Mouse (Mus musculus): ENCODE measurements around the gene Adck2. TPM values are rescaled to one million over a fixed set of nuclear protein-coding genes. Genes with fewer than 3 reads are reported as not detected.

The Adck2 gene
- total RNA-seq, 1 experiment: 11.4 TPM

- H3K27ac ChIP-seq (ENCODE audit: insufficient read depth, low read depth, low read length, poor library complexity, severe bottlenecking): no peak overlapping the region
- in situ Hi-C loops (cut with MboI; ENCODE audit: low sequenced_read_pairs in 2 of 2, unreplicated experiment in 2 of 2): loop anchor here in 1 of 2 experiments (10.0 kb wide), 1 partner anchor 210 kb away; no protein-coding TSS in a partner anchor
- H3K36me3 ChIP-seq (ENCODE audit: control insufficient read depth, insufficient read depth, low read length, poor library complexity, severe bottlenecking): no peaks in the 10 kb centered on the region
- peaks cover 3 to 5% of the 10 kb centered on the region in 2 experiments; a peak in 1 of 4 replicates for H3K4me1 ChIP-seq (ENCODE audit: control insufficient read depth in 2 of 2, insufficient read depth in 2 of 2, low read length in 2 of 2, poor library complexity in 1 of 2)
- H3K9ac ChIP-seq (ENCODE audit: insufficient read depth, low read depth, low read length, poor library complexity, severe bottlenecking): peak overlapping the region; percentile 70; the same call in 1 of the 2 replicates
- no peak for DNase-seq (ENCODE audit: low read depth, low spot score)
- H3K9me3 ChIP-seq (ENCODE audit: control insufficient read depth, insufficient read depth, low read depth, low read length): no peaks in the 10 kb centered on the region
- no peak for TF ChIP-seq ZNF384 (IDR thresholded peaks at IDR 0.05; ENCODE audit: low read depth, low read length)
- no peak for TF ChIP-seq MAFK (IDR thresholded peaks at IDR 0.05; ENCODE audit: insufficient read depth, low read depth, low read length)
- TF ChIP-seq ZC3H11A (IDR thresholded peaks at IDR 0.05; ENCODE audit: borderline replicate concordance, low read depth, low read length): no peak
- no peak for TF ChIP-seq HCFC1 (IDR thresholded peaks at IDR 0.05; ENCODE audit: borderline replicate concordance, insufficient read depth, low read length)
- TF ChIP-seq CHD2 (IDR thresholded peaks at IDR 0.05; ENCODE audit: low read depth, low read length): no peak
- H3K4me3 ChIP-seq (ENCODE audit: insufficient read depth in 1 of 2, low read depth in 1 of 2, low read length in 2 of 2, poor library complexity in 1 of 2, severe bottlenecking in 1 of 2): peak overlapping the region; percentile 78 to 85
Observed at GRCm38 (mm10) chr6:39574555-39574869, 839 bp downstream of the Adck2 start.

GRCm38 (mm10) chr6:39574951-39575350, 1.3 kb downstream of the Adck2 start:
- H3K4me1 ChIP-seq (ENCODE audit: control insufficient read depth in 2 of 2, insufficient read depth in 2 of 2, low read length in 2 of 2, poor library complexity in 1 of 2): peaks cover 3 to 5% of the 10 kb centered on the region in 2 experiments; a peak in 1 of 4 replicates
- DNase-seq (ENCODE audit: low read depth, low spot score): no peak
- in situ Hi-C loops (cut with MboI; ENCODE audit: low sequenced_read_pairs in 2 of 2, unreplicated experiment in 2 of 2): loop anchor here in 1 of 2 experiments (10.0 kb wide), 1 partner anchor 210 kb away; no protein-coding TSS in a partner anchor
- no peak overlapping the region for H3K27ac ChIP-seq (ENCODE audit: insufficient read depth, low read depth, low read length, poor library complexity, severe bottlenecking)
- no peak overlapping the region for H3K9ac ChIP-seq (ENCODE audit: insufficient read depth, low read depth, low read length, poor library complexity, severe bottlenecking)
- H3K36me3 ChIP-seq (ENCODE audit: control insufficient read depth, insufficient read depth, low read length, poor library complexity, severe bottlenecking): no peaks in the 10 kb centered on the region
- H3K4me3 ChIP-seq (ENCODE audit: insufficient read depth in 1 of 2, low read depth in 1 of 2, low read length in 2 of 2, poor library complexity in 1 of 2, severe bottlenecking in 1 of 2): peak overlapping the region in 1 of 2 experiments; percentile 85; a peak in 3 of 4 replicates
- TF ChIP-seq HCFC1 (IDR thresholded peaks at IDR 0.05; ENCODE audit: borderline replicate concordance, insufficient read depth, low read length) (no peak), ZC3H11A (IDR thresholded peaks at IDR 0.05; ENCODE audit: borderline replicate concordance, low read depth, low read length) (no peak), ZNF384 (IDR thresholded peaks at IDR 0.05; ENCODE audit: low read depth, low read length) (no peak), CHD2 (IDR thresholded peaks at IDR 0.05; ENCODE audit: low read depth, low read length) (no peak), MAFK (IDR thresholded peaks at IDR 0.05; ENCODE audit: insufficient read depth, low read depth, low read length) (no peak)
- no peaks in the 10 kb centered on the region for H3K9me3 ChIP-seq (ENCODE audit: control insufficient read depth, insufficient read depth, low read depth, low read length)

GRCm38 (mm10) chr6:39579552-39579951, 5.9 kb downstream of the Adck2 start:
- DNase-seq (ENCODE audit: low read depth, low spot score): no peak
- Histone ChIP-seq H3K4me3 (ENCODE audit: insufficient read depth in 1 of 2, low read depth in 1 of 2, low read length in 2 of 2, poor library complexity in 1 of 2, severe bottlenecking in 1 of 2) (no peak overlapping the region), H3K9ac (ENCODE audit: insufficient read depth, low read depth, low read length, poor library complexity, severe bottlenecking) (no peak overlapping the region), H3K9me3 (ENCODE audit: control insufficient read depth, insufficient read depth, low read depth, low read length) (no peaks in the 10 kb centered on the region), H3K27ac (ENCODE audit: insufficient read depth, low read depth, low read length, poor library complexity, severe bottlenecking) (no peak overlapping the region), H3K36me3 (ENCODE audit: control insufficient read depth, insufficient read depth, low read length, poor library complexity, severe bottlenecking) (no peaks in the 10 kb centered on the region), H3K4me1 (ENCODE audit: control insufficient read depth in 2 of 2, insufficient read depth in 2 of 2, low read length in 2 of 2, poor library complexity in 1 of 2) (peaks cover 3 to 5% of the 10 kb centered on the region in 2 experiments; a peak in 1 of 4 replicates)
- TF ChIP-seq MAFK (IDR thresholded peaks at IDR 0.05; ENCODE audit: insufficient read depth, low read depth, low read length): no peak
- no peak for TF ChIP-seq ZC3H11A (IDR thresholded peaks at IDR 0.05; ENCODE audit: borderline replicate concordance, low read depth, low read length)
- TF ChIP-seq CHD2 (IDR thresholded peaks at IDR 0.05; ENCODE audit: low read depth, low read length): no peak
- in situ Hi-C loops (cut with MboI; ENCODE audit: low sequenced_read_pairs in 2 of 2, unreplicated experiment in 2 of 2): loop anchor here in 1 of 2 experiments (10.0 kb wide), 1 partner anchor 205 kb away; no protein-coding TSS in a partner anchor

- Histone ChIP-seq H3K9ac (ENCODE audit: insufficient read depth, low read depth, low read length, poor library complexity, severe bottlenecking) (no peak overlapping the region), H3K36me3 (ENCODE audit: control insufficient read depth, insufficient read depth, low read length, poor library complexity, severe bottlenecking) (no peaks in the 10 kb centered on the region), H3K27ac (ENCODE audit: insufficient read depth, low read depth, low read length, poor library complexity, severe bottlenecking) (no peak overlapping the region), H3K9me3 (ENCODE audit: control insufficient read depth, insufficient read depth, low read depth, low read length) (no peaks in the 10 kb centered on the region), H3K4me3 (ENCODE audit: insufficient read depth in 1 of 2, low read depth in 1 of 2, low read length in 2 of 2, poor library complexity in 1 of 2, severe bottlenecking in 1 of 2) (no peak overlapping the region), H3K4me1 (ENCODE audit: control insufficient read depth in 2 of 2, insufficient read depth in 2 of 2, low read length in 2 of 2, poor library complexity in 1 of 2) (no peaks in the 10 kb centered on the region)
- TF ChIP-seq ZC3H11A (IDR thresholded peaks at IDR 0.05; ENCODE audit: borderline replicate concordance, low read depth, low read length) (no peak), MAFK (IDR thresholded peaks at IDR 0.05; ENCODE audit: insufficient read depth, low read depth, low read length) (no peak), HCFC1 (IDR thresholded peaks at IDR 0.05; ENCODE audit: borderline replicate concordance, insufficient read depth, low read length) (no peak)
- in situ Hi-C loops (cut with MboI; ENCODE audit: low sequenced_read_pairs in 2 of 2, unreplicated experiment in 2 of 2): no loop called here
- DNase-seq (ENCODE audit: low read depth, low spot score): no peak
Observed at GRCm38 (mm10) chr6:39580558-39580957, 6.9 kb downstream of the Adck2 start.

Data from ES-E14 (cell line).